Mouse (Mus musculus) ovary, adult 18-20 months (tissue): ENCODE data around the gene Sdhb.

Experiments used
- DNase-seq: peaks from one replicate; pipeline ENCODE4 v3.0.0; 2022; ENCODE audit warnings: low spot score, mixed read lengths

Gene Sdhb

DNA sequence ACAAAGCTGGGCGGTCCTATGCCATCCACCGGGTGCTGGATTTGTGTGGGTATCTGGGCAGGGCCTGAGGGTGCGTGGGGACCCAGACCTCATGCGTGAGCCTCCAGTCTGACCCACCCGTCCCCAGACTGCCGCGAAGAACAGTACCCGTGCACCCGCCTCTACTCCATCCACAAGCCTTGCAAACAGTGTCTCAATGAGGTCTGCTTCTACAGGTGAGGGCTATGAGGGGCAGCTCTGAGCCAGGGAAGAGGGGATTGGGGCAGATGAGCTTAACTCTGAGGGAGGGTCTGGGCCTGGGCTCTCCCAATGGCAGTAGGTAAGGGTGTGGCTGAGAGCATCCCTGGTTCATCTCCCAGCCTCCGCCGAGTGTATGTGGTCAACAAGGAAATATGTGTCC is 53.9 kb downstream of the Sdhb start:
- DNase-seq: no peak

DNA sequence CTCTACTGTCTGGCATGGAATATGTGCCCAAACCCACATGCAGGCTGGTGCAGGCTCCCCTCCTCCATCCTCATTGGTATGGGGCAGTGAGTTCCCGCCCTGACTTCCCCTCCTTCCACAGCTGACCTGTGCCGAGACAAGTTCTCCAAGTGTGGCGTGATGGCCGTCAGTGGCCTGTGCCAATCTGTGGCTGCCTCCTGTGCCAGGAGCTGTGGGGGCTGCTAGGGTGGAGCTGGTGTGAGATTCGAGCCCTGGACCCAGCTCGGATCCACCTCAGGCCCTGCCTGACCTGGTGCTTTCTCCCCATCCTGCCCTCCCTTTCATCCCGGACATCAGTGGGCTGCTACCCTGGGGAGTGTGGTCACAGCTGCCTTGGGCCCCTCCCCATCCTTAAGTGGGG is 54.4 kb downstream of the Sdhb start:
- no peak for DNase-seq

DNA sequence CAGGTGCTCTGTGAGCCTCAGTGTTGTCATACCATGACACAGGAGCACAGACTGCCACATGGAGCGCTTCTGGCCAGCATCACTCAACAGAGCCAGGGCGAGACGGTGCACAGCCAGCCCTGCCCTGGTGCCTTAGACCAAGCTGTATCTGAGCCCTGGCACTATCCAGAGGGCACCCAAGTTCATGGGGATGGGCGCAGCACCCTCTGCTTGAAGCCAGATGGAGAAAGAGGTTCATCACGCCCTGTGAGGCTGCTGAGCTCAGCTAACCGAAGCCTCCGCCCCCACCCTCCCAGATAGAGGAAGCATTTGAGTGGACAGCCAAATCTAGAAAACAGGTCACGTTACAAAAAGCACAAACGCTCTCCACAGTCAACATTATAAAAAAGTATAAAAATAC is 55.3 kb downstream of the Sdhb start:
- DNase-seq: no peak

DNA sequence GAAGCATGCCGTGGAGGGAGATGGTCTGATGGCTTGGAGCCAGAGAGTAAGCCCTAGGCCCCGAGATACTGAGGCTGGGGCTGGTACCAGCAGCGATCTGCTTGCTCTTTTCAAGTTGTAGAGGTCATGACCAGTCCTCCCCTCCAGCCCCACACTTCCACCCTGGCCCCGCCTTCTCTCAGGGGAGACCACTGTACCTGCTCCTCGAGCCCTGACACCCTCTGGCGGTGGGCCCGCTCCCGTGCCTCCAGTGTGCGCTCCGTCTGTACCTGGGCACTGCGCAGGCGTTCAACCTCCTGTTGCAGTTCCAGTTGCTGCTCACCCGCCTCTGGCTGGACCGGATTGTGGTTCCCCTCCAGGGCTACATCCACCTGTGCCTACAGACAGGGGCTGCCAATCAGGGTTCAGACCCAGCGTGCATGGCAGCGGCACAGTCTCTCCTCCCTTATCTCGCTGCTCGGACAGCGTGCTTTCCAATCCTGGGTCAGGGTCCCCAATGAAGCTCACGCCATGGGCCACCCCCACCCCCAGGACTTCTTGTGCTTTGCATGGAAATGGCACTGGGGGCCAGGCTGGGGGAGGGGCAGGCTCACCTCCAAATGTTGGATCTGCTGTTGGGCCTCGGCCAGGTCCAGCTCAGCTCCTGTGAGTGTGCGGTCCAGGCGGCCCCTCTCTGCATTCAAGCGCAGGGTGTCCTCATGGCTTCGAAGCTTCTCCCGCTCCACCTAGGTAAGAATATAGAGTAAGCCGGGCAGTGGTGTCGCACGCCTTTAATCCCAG is 56.8 kb downstream of the Sdhb start:
- no peak for DNase-seq

DNA sequence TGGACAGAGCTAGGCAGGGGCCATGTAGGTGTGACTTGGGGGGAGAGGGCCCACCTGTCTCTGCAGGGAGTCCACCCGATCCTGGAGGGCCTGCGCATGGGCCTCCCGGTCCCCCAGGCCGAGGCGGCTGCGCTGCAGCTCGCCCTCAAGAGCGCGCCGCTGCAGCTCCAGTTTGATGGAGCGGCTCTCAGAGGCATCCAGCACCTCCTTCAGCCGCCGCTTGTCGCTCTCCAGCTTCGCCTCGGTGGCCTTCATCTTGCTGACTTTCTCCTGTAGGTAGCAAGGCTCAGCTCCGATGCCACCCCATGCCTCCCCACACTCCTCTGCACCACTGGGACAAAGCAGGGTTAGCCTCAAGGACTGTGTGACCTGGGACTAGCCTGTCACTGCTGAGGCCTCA is 59.2 kb downstream of the Sdhb start:
- no peak for DNase-seq

DNA sequence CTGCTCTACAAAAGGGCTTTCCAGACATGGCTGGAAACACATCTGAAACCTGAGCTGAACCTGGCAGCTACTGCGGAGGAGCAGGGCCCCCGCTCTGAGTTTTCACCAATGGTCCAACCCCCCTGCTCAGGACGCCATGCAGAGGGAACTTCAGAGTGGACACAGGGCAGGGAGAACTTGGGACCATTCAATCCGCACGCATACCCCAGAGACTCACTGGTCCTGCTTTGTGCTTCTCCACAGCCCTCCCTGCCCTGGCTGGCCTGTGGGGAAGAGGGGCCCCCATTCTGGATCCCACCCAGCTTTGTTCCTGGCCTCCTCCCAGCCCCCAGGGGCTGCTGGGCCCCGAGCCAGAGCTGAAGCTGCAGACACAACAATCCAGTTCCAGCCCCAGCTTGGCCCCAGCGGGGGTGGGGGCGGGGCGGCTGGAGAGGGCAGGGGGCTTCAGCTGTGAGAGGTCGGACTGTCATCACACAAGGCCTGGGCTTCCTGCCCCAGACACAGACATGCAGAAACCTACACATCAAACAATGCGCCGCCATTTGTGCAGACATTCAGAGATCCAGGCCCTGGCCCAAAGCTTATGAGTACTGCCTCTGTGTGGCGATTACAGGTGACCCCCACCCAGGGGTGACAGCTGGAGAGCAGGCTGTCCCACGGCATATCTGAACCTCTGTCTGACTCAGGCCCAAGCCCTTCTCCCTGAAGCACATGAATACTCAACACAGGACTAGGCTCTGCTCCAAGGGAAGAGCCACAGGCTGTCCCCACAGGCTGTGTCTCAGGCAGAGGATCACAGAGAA is 60.0 kb downstream of the Sdhb start:
- peak; percentile 75 for DNase-seq

DNA sequence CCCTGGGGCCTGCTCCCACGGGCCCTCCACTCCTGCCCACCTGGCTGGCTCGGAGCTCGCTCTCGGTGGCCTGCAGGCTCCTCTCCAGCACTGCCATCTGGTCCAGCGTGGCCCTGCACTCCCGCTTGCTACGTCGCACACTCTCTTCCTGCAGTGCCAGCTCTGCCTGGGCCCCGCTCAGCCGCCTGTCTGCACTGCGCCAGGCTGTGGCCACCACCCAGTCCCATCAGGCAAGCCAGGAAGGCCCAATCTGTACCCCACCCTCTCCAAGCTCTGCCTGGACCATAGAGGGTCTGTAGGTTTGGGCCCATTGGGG is 60.6 kb downstream of the Sdhb start:
- no peak for DNase-seq

DNA sequence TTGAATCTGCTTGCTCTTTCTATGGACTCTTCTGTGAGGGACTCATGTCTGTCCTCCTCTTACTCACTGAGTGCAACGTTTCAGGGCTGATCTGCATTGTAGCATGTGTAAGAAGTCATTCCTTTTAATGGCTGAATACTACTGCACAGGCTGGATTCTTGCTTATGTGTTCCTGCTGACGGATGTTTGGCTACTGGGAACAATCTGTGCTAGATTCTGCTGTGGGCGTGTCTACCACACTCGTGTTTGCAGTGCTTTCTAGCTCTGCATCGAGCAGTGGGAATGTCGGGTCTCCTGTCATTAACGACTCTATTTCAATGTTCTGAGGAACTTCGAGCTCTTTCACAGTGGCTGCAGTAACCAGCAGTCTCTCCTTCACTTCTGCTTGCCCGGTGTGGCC is 63.0 kb downstream of the Sdhb start:
- no peak for DNase-seq

DNA sequence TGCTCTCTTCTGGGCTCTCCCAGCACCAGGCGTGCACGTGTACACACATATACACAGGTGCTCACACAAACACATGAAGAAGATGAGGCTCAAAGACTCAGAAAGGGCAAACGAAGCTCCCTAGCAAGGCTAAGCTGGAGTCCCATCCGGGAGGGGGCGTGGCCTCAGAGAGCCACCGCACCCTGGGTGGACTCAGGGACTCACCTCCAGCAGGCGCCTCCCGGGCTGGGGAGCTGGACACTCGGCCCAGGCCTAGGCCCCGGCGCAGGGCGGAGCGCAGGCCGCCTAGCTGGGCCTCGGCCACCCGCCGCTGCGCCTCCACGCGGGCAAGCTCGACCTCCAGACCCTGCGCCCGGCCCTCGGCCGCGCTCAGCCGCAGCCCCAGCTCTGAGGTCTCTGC is 64.0 kb downstream of the Sdhb start:
- no peak for DNase-seq
